Mouse (Mus musculus) olfactory bulb, adult 2 months (tissue): ENCODE measurements at regions not wholly inside any gene's neighbourhood (a gene's known extent, or its start where the extent isn't known, plus 50 kb on each side); places are given as distances from the start of the nearest gene placed in this dataset.

ENCODE experiments used
- CTCF ChIP-seq: fragments of 200-500 bp; IDR thresholded peaks from 2 replicates; pipeline ENCODE4 v1.5.1; 2012; ENCODE audit warnings: low read depth, mild to moderate bottlenecking, low read length, moderate library complexity; ENCODE audit not compliant: insufficient read depth
- POLR2A ChIP-seq: fragments of 200-500 bp; IDR thresholded peaks from 2 replicates; pipeline ENCODE4 v1.6.1; 2012; ENCODE audit warnings: mild to moderate bottlenecking, low read depth, low read length, moderate library complexity; ENCODE audit not compliant: insufficient read depth

GRCm38 (mm10) chr14:102204881-102205671 is 475.3 kb downstream of the Lmo7 start:
- TF ChIP-seq CTCF: no peak
- no peak for TF ChIP-seq POLR2A
